Mouse (Mus musculus) E14TG2a.4 (cell line): ENCODE results near the gene Cdk19.

Source experiments
- CTCF ChIP-seq: conservative IDR thresholded peaks from 2 replicates; pipeline ENCODE4 v1.5.1; 2014; ENCODE audit warnings: low read length
- NANOG ChIP-seq: IDR thresholded peaks from 2 replicates; pipeline ENCODE4 v1.6.1; 2014; ENCODE audit warnings: borderline replicate concordance, low read length, mixed read lengths
- POU5F1 ChIP-seq: IDR thresholded peaks from 2 replicates; pipeline ENCODE4 v1.6.1; 2014; ENCODE audit warnings: low read length, borderline replicate concordance

DNA sequence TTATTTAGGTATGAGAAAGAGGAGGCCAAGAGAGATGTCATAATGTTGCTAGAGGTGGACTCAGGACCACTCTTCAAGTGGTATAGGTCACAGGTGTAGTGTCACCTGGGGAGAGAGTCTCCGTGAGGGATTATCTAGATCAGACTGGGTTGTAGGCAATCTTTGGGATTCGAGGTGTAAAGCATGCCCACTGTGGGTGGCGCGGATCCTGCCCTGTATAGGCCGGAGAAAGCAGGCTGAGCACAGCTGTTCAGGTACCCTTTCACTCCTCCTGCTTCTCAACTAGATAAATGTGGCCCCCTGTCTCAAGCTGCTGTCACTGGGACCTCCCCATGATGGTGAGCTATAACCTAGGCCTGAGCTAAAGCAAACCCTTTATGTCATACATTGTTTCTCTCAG, 171.0 kb downstream of the Cdk19 start:
- no peak for TF ChIP-seq CTCF
- no peak for TF ChIP-seq NANOG
- TF ChIP-seq POU5F1: no peak
